Mouse (Mus musculus) spleen, adult 2 months (tissue): Measurements from ENCODE around the gene Nyap2. TPM values are rescaled to one million over a fixed set of nuclear protein-coding genes. Genes with fewer than 3 reads are reported as not detected.

Experiments
- DNase-seq, 2 experiments: peaks; one replicate each; pipeline versions ENCODE4 v3.0.0 to v3.0.0-alpha.2; 2012 to 2021; ENCODE audit warnings: low spot score in 2 of 2, low read depth in 1 of 2
- H3K27ac ChIP-seq: fragments of 200-500 bp; 2 replicates; pipeline ENCODE4 v1.5.1; 2012; ENCODE audit warnings: low read length, inconsistent platforms; ENCODE audit not compliant: insufficient read depth
- H3K27me3 ChIP-seq: fragments of 200-500 bp; 2 replicates; pipeline ENCODE4 v1.6.1; 2012; ENCODE audit warnings: mild to moderate bottlenecking, moderate library complexity, low read length, inconsistent platforms; ENCODE audit not compliant: control insufficient read depth, insufficient read depth
- H3K36me3 ChIP-seq: fragments of 200-500 bp; 2 replicates; pipeline ENCODE4 v1.6.1; 2012; ENCODE audit warnings: mild to moderate bottlenecking, low read length, inconsistent platforms; ENCODE audit not compliant: control insufficient read depth, insufficient read depth
- H3K4me1 ChIP-seq: fragments of 200-500 bp; 2 replicates; pipeline ENCODE4 v1.6.1; 2011; ENCODE audit warnings: inconsistent platforms; ENCODE audit not compliant: control insufficient read depth, insufficient read depth, insufficient read length
- H3K4me3 ChIP-seq: fragments of 200-500 bp; 2 replicates; pipeline ENCODE4 v1.5.1; 2011; ENCODE audit warnings: mild to moderate bottlenecking, inconsistent platforms; ENCODE audit not compliant: insufficient read depth, insufficient read length; ENCODE audit errors: extremely low read depth
- CTCF ChIP-seq: fragments of 200-500 bp; IDR thresholded peaks from 2 replicates; pipeline ENCODE4 v1.5.1; 2011; ENCODE audit warnings: mild to moderate bottlenecking, inconsistent platforms; ENCODE audit not compliant: insufficient read depth, insufficient read length, insufficient replicate concordance; ENCODE audit errors: extremely low read depth
- POLR2A ChIP-seq: fragments of 200-500 bp; IDR thresholded peaks from 2 replicates; pipeline ENCODE4 v1.6.1; 2011; ENCODE audit warnings: low read depth, low read length, inconsistent platforms
- WGBS: fragments of 180-500 bp; shearing (Covaris S2); methylation state at CpG from one replicate; pipeline ENCODE4 v1.1.7; 2018; 5-methylcytosine and 5-hydroxymethylcytosine counted together
- polyA plus RNA-seq: library from polyadenylated mRNA; depleted of rRNA; stranded (reverse); fragments of >200 nt; gene quantifications from 2 replicates; pipeline ENCODE4 v1.2.3, GENCODE M21; 2012

Gene Nyap2
- polyA plus RNA-seq, 1 experiment = not detected

- no peaks in the 10 kb centered on the region for H3K4me1 ChIP-seq
- no peak overlapping the region for H3K27ac ChIP-seq
- no peaks in the 10 kb centered on the region for H3K27me3 ChIP-seq
- no peaks in the 10 kb centered on the region for H3K36me3 ChIP-seq
- TF ChIP-seq CTCF (no peak), POLR2A (no peak)
- DNase-seq = no peak
- H3K4me3 ChIP-seq = no peak overlapping the region
- 56% methylated on average over 11 of the region's 11 CpGs for WGBS
These were observed 173.3 kb downstream of the Nyap2 start for GRCm38 (mm10) chr1:81250068-81250467.

- no peaks in the 10 kb centered on the region for H3K27me3 ChIP-seq
- TF ChIP-seq CTCF = no peak
- TF ChIP-seq POLR2A = no peak
- no peak overlapping the region for H3K4me3 ChIP-seq
- H3K4me1 ChIP-seq = no peaks in the 10 kb centered on the region
- no peaks in the 10 kb centered on the region for H3K36me3 ChIP-seq
- H3K27ac ChIP-seq = no peak overlapping the region
- DNase-seq = no peak
- 81% methylated on average over 3 of the region's 3 CpGs for WGBS
These were observed 189.7 kb downstream of the Nyap2 start for GRCm38 (mm10) chr1:81266441-81266840.

GRCm38 (mm10) chr1:81280978-81281377, 204.2 kb downstream of the Nyap2 start:
- DNase-seq = no peak
- 15% methylated on average over 9 of the region's 9 CpGs for WGBS
- no peaks in the 10 kb centered on the region for H3K4me1 ChIP-seq
- no peaks in the 10 kb centered on the region for H3K36me3 ChIP-seq
- H3K27me3 ChIP-seq = no peaks in the 10 kb centered on the region
- H3K27ac ChIP-seq = no peak overlapping the region
- TF ChIP-seq POLR2A = no peak
- TF ChIP-seq CTCF = no peak
- no peak overlapping the region for H3K4me3 ChIP-seq

GRCm38 (mm10) chr1:81285633-81286032, 208.9 kb downstream of the Nyap2 start:
- TF ChIP-seq POLR2A (no peak), CTCF (no peak)
- Histone ChIP-seq H3K4me3 (no peak overlapping the region), H3K27me3 (no peaks in the 10 kb centered on the region), H3K27ac (no peak overlapping the region), H3K36me3 (no peaks in the 10 kb centered on the region), H3K4me1 (no peaks in the 10 kb centered on the region)
- 90% methylated on average over 3 of the region's 3 CpGs for WGBS
- no peak for DNase-seq

- H3K36me3 ChIP-seq = no peaks in the 10 kb centered on the region
- H3K4me1 ChIP-seq = no peaks in the 10 kb centered on the region
- H3K27ac ChIP-seq = no peak overlapping the region
- no peaks in the 10 kb centered on the region for H3K27me3 ChIP-seq
- DNase-seq = no peak
- no peak overlapping the region for H3K4me3 ChIP-seq
- no peak for TF ChIP-seq POLR2A
- TF ChIP-seq CTCF = no peak
These were observed 210.3 kb downstream of the Nyap2 start for GRCm38 (mm10) chr1:81287088-81287487.

GRCm38 (mm10) chr1:81300735-81301134, 224.0 kb downstream of the Nyap2 start:
- 40% methylated on average over 4 of the region's 4 CpGs for WGBS
- Histone ChIP-seq H3K36me3 (no peaks in the 10 kb centered on the region), H3K4me3 (no peak overlapping the region), H3K4me1 (no peaks in the 10 kb centered on the region), H3K27me3 (no peaks in the 10 kb centered on the region), H3K27ac (no peak overlapping the region)
- no peak for DNase-seq
- no peak for TF ChIP-seq CTCF
- TF ChIP-seq POLR2A = no peak

- no peak for DNase-seq
- TF ChIP-seq POLR2A (no peak), CTCF (no peak)
- Histone ChIP-seq H3K27me3 (no peaks in the 10 kb centered on the region), H3K36me3 (no peaks in the 10 kb centered on the region), H3K4me3 (no peak overlapping the region), H3K27ac (no peak overlapping the region), H3K4me1 (no peaks in the 10 kb centered on the region)
- WGBS = 4% methylated on average over 2 of the region's 2 CpGs
These were observed 224.9 kb downstream of the Nyap2 start for GRCm38 (mm10) chr1:81301661-81302060.

GRCm38 (mm10) chr1:81303389-81303788, 226.6 kb downstream of the Nyap2 start:
- no peak for TF ChIP-seq CTCF
- no peak for TF ChIP-seq POLR2A
- Histone ChIP-seq H3K4me1 (no peaks in the 10 kb centered on the region), H3K27ac (no peak overlapping the region), H3K36me3 (no peaks in the 10 kb centered on the region), H3K27me3 (no peaks in the 10 kb centered on the region), H3K4me3 (no peak overlapping the region)
- no peak for DNase-seq
- 62% methylated on average over 3 of the region's 3 CpGs for WGBS
